Mouse (Mus musculus): ENCODE results near the gene Zglp1.
A peak's percentile ranks its signal among the peaks of the same experiment; 100 is the strongest.
"Not testable (repeated sequence)": the region's sequence is repeated elsewhere in the genome, so short reads cannot be mapped to it uniquely, and the experiment has no call there.

Zglp1 gene

DNA sequence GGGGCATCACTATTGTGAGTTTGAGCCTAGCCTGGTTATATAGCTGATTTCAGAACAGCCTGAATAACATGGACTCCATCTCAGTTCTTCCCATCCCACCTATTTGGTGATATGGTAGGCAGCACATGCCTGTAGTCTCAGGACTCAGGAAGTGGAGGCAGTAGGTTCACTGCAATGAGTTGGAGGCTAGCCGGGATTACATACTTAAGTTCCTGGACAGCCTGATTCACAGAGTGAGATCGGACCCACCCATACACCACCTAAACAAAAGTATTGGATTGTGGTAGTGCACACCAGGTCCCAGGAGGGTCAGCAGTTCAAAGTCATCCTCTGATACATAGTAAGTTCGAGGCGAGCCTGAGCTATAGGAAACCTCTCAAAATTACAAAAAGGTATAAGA lies 5.7 kb upstream of the Zglp1 start:
- no peak for DNase-seq (ENCODE audit: low read depth)

DNA sequence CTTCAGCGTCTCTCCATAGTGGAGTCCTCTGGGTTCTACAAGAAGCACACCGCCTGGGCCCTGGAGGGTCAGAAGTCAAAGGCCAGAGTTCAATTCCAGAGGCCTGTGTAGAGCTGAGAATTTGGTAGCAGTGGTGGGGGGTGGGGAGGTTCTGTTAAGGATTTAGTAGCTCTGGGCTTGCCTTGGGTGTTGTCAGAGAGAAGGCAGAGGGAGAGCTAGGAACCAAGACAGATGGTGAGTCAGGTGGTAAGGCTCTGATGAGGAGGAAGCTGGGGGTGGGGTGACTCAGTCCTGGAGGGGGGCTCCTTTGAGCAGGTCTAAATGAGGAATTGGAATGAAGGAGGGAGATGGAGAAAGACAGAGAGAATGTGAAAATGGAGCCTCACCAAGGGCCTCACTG lies 4.0 kb downstream of the Zglp1 start:
- no peak for DNase-seq (ENCODE audit: low read depth)

DNA sequence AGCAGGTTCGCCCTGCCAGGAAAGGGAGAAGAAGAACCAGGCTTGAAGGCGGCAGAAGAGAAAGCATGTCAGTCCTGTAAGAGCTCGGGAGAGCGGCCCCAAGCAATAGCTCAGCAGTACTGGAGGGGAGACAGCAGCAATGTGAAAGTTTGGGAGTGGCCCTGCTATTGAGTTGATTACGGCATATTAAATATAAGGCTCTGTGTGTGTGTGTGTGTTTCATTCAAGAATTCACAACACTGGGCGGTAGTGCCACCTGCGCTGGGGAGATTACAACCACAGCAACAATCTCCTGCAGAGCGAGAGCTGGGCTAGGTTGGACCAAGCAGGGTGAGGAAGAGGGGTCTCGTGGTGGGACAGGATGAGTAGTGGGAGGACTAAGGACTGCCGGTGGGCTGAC lies 15.3 kb downstream of the Zglp1 start:
- peak; percentile 34 for DNase-seq (ENCODE audit: low read depth)

DNA sequence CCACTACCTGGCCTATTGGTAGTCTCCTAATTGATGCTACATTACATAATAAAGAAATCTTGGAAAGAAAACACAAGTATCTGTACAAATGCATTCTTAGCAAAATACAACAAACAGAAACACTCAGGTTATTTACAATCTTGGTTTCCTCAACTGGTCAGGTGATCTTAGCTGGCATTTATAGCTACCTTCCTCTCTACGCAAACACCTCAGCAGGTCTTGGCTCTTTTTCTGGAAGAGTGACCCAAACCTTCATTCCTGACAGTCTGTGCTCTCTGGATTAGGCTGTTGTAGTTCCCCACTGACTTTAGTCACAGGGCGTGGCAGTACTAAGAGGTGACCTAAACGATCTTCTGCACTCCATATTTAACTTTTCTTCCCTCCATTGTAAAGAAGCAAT lies 21.7 kb downstream of the Zglp1 start:
- DNase-seq (ENCODE audit: low read depth): no peak

DNA sequence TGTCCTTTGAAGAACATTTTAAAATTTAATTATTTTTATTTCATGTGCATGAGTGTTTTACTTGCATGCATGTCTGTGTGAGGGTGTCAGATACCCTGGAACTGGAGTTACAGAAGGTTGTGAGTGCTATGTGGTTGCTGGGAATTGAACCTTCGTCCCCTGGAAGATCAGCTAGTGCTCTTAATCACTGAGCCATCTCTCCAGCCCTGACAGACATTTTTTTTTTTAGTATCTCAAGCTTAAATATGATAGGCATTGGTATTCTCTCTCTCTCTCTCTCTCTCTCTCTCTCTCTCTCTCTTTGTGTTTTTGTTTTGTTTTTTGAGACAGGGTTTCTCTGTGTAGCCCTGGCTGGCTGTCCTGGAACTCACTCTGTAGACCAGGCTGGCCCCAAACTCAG lies 22.1 kb downstream of the Zglp1 start:
- DNase-seq (ENCODE audit: low read depth): not testable (repeated sequence)

DNA sequence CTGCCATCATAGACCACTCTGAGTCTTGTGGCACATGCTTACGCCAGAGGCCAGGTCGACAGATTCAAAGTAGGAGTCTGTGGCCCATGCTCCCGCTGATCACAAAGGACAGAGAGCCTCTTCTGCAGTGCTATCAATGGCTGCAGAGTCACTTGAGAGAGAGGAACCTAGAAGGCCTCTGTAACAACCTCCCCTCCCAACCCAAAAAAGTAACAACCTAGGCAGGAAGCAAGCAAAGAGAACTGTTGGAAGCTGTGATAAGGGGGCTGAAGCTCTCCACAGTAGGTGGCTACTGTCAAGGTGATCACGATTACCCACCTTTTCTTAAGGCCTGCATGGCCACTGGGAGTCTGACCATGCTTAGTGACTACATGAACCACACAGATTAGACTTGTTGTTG lies 23.3 kb downstream of the Zglp1 start:
- DNase-seq (ENCODE audit: low read depth): no peak

DNA sequence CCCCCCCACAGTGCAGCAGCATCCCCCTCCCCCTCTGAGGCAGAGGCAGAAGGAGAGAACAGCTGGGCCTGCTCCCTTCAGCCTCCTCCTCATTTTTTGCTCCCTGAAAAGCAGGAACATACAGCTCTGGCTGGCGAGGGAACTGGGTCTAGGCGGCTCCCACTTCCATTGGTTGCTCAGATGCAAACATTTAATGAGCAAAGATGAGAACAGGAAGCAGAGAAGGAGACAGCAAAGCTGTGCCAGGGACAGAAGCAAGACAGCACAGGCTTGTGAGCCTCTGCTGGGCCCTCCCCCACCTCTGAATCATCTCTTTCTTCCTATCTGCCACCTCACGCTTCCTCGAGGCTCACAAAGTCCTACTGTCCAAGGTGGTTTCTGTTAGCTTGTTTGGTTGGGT lies 25.6 kb downstream of the Zglp1 start:
- no peak for DNase-seq (ENCODE audit: low read depth)

DNA sequence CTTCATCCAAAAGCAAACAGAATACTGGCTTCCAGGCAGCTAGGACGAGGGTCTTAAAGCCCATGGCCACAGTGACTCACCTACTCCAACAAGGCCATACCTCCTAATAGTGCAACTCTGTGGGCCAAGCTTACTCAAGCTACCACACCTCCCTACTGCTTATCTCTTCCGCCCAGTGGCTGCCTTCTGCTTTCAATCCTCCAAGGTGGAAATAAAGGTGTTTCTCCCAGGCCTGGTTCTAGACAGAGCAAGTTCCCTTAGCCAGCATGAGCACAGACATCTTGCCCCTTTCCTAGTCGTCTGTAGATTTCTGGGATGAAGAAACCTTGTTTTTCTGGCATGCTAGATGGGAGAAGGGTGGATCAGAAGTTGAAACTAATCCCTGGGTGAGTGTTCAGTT lies 27.1 kb downstream of the Zglp1 start:
- no peak for DNase-seq (ENCODE audit: low read depth)

DNA sequence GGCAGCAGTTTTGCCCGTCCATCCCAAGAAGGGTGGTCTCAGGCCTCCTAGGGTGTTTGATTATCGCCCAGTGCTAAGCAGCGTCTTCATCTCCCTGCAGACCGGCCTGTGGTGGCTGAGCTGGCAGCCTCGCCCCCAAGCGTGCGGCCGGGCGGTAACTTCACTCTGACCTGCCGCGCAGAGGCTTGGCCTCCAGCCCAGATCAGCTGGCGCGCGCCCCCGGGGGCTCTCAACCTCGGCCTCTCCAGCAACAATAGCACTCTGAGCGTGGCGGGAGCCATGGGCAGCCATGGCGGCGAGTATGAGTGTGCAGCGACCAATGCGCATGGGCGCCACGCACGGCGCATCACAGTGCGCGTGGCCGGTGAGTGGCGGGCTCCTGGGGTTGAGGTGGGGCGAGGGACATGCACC lies 29.4 kb downstream of the Zglp1 start:
- DNase-seq (ENCODE audit: low read depth): no peak

DNA sequence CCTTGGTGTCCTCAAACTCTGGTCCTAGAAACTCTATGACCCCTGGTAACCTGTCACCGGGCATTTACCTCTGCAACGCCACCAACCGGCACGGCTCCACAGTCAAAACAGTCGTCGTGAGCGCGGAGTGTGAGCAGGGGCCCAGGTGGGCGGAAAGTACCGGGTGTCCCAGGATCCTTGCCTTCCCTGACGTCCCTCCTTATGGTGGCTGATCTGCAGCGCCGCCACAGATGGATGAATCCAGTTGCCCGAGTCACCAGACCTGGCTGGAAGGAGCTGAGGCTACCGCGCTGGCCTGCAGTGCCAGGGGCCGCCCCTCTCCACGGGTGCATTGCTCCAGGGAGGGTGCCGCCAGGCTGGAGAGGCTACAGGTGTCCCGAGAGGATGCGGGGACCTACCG lies 30.2 kb downstream of the Zglp1 start:
- no peak for DNase-seq (ENCODE audit: low read depth)

DNA sequence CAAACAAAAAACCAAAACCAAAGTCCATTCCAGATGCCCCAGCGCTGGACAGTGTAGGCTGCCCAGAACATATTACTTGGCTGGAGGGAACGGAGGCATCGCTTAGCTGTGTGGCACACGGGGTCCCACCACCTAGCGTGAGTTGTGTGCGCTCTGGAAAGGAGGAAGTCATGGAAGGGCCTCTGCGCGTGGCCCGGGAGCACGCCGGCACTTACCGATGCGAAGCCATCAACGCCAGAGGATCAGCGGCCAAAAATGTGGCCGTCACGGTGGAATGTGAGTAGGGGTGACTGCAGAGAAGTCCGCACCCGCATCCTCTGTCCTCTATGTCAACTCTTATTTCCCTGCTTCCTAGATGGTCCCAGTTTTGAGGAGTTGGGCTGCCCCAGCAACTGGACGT lies 30.7 kb downstream of the Zglp1 start:
- DNase-seq (ENCODE audit: low read depth): no peak

DNA sequence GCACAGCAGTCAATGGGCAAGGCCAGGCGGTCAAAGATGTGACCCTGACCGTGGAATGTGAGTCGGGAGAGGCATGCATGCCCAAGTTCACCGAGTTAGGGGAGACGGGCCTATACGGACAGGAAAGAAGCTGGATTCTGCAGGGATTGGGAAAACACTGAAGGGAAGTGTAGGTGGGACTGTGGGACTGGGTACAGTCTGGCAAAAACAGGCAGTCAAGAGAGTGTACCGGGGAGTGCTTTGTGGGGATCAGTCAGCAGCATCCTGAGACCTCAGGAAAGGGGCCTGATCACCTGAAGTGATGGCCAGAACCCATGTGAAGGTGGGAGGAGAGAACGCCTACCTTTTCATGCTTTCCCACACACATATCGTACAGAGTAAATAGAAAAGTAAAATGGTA lies 31.3 kb downstream of the Zglp1 start:
- DNase-seq (ENCODE audit: low read depth): no peak

DNA sequence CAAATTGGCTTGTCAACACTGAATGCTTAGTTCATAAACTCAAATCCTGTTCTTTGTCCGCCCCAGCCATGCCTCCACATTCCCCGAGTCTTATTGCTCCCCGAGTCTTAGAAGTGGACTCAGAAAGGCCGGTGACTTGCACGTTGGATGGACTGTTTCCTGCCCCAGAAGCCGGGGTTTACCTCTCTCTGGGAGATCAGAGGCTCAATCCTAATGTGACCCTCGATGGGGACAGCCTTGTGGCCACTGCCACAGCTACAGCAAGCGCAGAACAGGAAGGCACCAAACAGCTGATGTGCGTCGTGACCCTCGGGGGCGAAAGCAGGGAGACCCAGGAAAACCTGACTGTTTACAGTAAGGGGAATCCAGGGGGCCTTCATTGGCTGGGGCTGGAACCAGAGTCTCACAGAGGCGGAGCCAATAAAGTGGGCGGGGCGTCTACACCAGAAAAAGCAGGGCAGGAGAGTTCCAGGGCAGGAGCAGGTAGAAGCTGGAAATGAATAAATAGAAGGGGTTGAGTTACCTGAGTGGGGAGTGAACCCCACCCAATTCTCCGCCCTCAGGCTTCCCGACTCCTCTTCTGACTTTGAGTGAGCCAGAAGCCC lies 32.3 kb downstream of the Zglp1 start:
- DNase-seq (ENCODE audit: low read depth): no peak

DNA sequence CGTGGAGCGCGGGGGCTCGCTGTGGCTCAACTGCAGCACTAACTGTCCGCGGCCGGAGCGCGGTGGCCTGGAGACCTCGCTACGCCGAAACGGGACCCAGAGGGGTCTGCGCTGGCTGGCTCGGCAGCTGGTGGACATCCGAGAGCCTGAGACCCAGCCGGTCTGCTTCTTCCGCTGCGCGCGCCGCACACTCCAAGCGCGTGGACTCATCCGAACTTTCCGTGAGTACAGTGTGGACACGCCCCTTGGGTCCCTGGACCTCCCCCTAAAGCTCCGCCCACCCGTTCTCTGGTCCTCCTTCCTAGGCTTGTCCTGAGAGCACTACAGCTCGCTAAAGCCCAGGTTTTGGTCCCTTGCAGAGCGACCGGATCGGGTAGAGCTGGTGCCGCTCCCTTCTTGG lies 33.8 kb downstream of the Zglp1 start:
- DNase-seq (ENCODE audit: low read depth): peak; percentile 92

DNA sequence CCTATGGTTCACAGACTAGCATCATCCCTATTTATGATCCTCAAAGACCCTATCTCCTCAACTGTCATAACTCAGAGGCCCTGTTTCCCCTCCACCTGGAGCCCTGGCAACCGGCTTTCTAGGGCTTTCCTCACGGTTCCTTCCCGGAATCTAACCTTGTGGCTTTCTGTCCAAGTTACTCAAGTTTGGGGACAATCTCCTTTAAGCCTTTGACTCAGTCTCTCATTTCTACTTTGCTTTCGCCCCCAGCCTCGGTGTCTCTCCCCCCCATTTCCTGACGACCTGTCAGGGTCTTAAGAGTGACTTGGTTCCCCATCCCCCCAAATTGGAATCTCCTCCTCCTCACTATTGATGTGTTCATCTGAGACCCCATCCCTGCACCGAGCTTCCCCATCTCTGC lies 34.4 kb downstream of the Zglp1 start:
- DNase-seq (ENCODE audit: low read depth): no peak

DNA sequence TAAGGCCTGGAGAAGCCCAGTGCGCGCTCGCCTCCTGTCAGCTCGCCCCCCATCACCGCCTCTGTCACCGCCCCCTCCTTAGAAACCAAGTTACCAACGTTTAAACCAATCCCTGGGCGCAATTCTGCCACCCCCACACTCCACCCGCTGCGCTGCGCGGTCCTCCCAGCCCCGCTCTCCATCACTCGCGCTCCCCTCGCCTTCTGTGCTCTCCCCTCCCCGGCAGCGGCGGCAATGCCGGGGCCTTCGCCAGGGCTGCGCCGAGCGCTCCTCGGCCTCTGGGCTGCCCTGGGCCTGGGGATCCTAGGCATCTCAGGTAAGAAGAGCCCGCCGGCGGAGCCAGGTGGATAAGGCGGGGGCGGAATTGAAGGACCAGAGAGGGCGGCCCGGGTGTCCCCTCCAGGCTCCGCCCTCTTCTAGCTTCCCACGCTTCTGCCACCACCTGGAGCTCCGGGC lies 35.0 kb downstream of the Zglp1 start, which contains the start of gene Icam5:
Gene Icam5, plus strand, starts transcription at position 178 of the 456 bp plus-strand sequence.
- no peak for DNase-seq (ENCODE audit: low read depth)

DNA sequence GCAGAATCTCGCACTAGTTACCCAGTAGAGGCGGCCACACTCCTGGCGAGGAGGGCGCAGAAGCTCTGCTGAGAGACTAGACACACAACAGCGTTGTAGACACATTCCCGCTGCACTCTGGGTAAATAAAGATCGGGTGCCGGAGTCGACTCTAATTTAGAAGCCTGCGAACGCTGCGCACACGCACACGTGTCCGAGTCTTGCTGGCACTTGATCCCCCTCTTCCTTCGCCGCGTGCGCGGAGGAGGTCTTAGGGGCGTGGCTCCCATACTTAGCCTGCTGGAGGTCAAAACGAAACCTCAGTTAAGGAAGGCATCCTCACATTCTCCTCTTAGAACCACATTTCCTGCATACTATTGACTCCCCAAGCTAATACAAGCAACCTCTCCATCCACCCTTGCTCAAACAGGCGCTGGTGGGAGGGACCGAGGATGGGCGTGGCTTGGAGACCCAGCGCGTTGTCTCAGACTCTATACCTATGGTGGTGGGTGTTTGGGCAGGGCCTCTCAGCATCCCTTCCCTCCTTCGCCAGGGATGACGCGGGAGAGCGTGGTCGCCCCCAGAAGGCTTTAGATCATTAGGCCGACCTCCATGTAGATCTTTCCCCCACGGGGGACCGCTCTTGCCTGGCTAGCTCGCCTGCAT lies 35.5 kb downstream of the Zglp1 start:
- no peak for DNase-seq (ENCODE audit: low read depth)

DNA sequence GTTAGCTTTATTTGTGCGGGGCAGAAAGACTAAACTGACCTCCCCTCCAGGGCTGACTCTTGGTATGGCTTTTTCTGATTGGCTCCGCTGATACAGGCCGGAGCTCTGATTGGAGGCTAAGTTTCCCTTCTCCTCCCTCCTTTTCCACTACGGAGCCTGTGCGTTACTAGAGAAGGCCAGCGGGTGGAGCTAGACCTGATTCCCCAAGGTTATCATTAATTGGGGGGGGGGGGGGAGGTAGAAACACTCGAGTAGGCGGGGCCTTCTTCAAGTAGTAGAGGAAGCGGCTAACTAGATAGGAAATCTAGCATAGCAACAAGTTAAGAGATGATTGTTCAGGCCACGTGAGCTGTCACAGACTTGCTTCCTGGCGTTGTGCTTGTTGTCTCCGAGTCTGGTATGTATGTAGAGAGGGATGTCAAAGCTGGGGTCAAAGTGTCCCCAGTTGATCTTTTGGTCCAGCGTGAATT lies 36.1 kb downstream of the Zglp1 start:
- DNase-seq (ENCODE audit: low read depth): peak; percentile 98

DNA sequence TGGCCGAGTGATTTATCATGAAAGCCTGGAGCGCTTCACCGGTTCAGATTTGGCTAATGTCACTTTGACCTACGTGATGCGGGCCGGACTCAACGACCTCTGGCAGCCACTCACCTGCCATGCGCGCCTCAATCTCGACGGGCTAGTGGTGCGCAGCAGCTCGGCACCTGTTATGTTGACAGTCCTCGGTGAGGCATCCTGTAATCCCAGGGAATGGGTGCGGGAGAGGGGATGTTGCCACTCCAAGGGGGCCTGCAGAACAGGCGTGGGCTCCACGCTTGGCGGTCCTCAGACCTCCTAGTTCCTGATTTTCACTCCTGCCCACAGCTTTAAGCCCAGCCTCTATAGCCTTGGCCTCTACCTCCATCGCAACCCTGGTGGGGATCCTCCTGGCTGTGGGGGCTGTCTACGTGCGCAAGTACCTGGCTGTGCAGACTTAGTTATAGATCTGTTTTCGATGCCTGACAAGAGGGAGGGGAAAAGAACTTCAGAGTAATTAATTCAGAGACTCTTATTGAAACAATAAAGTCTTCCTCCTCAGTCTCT lies 36.8 kb downstream of the Zglp1 start:
- DNase-seq (ENCODE audit: low read depth): no peak

DNA sequence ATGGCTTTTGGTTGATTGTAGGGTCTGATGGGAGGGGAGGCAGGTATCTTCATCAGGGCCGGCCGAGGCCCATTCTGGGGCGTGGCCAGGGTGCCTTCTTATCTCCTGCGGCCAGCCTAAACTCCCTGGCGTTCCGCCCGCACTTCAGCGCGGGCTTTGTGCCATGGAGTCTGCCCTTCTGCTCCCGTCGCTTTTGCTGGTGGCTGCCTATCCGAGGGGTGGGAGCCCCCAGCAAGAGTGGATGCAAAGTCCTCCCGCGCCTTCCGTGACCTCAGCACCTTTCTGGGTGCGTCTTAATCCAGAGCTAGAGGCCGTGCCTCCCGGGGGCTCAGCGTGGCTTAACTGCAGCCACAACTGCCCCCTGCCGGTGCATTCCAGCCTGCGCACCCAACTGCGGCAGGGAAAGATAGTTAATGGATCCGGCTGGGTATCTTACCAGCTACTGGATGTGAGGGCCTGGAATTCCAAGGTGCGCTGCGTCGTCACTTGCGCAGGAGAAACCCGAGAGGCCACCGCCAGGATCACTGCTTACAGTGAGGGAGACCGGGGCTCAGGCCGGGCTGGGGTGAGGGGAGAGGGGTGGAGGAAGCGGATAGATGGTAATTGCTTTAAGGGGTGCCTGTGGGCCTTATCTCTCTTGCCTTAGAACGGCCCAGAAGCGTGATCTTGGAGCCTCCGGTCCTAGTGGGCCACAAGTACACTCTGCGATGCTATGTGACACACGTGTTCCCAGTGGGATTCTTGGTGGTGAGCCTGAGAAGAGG lies 37.4 kb downstream of the Zglp1 start, which contains the start of gene Icam4:
Gene Icam4, plus strand, starts transcription at position 83 of the 764 bp plus-strand sequence.
- DNase-seq (ENCODE audit: low read depth): peak; percentile 90

DNA sequence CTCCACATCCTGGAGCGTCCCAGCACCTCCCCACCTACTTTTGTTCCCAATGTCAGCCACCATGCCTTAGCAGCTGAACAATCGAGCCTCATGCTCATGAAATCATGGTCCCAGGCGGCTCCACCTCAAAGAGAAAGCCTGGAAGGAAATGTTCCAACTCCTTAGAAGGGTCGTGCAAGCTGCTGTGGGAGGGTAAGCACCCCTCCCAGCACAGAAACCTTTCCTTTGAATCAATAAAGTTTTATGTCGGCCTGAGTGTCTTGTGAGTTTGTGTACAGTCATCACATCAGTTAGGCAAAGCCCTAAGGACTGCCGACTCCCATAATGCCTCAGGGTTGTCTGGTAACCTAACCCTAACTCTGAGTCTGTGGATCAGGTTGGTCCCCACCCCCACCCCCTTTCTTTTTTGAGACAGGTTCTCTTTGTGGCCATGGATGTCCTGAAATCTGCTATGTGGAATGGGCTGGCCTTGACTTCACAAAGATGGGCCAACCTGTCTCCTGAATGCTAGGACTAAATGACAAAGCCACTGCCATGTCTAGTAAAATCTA lies 38.3 kb downstream of the Zglp1 start:
- DNase-seq (ENCODE audit: low read depth): no peak

DNA sequence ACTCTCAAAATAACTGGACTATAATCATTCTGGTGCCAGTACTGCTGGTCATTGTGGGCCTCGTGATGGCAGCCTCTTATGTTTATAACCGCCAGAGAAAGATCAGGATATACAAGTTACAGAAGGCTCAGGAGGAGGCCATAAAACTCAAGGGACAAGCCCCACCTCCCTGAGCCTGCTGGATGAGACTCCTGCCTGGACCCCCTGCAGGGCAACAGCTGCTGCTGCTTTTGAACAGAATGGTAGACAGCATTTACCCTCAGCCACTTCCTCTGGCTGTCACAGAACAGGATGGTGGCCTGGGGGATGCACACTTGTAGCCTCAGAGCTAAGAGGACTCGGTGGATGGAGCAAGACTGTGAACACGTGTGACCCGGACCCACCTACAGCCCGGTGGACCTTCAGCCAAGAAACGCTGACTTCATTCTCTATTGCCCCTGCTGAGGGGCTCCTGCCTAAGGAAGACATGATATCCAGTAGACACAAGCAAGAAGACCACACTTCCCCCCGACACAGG lies 39.1 kb downstream of the Zglp1 start:
- DNase-seq (ENCODE audit: low read depth): no peak

All from c-Kit-positive CD71-positive TER-119-negative erythroid progenitor cells, embryonic 14.5 days (primary cell).